Mouse (Mus musculus): ENCODE measurements around the gene Wee2. TPM values are rescaled to one million over a fixed set of nuclear protein-coding genes. Genes with fewer than 3 reads are reported as not detected.

Gene Wee2
- polyA plus RNA-seq, 3 experiments from 2014 or later, result not detected

- ATAC-seq, result peak; percentile 80
Measured at GRCm38 (mm10) chr6:40436047-40436483, 2.8 kb upstream of the Wee2 start, which contains the start of gene E330009J07Rik. TSS of gene E330009J07Rik (minus strand) at chr6:40436135.

GRCm38 (mm10) chr6:40439731-40440130 lies 843 bp downstream of the Wee2 start:
- ATAC-seq, result peak; percentile 79

GRCm38 (mm10) chr6:40441276-40441675 lies 2.4 kb downstream of the Wee2 start:
- ATAC-seq, result no peak

- ATAC-seq, result no peak
Measured at GRCm38 (mm10) chr6:40441755-40442154, 2.9 kb downstream of the Wee2 start.

- no peak for ATAC-seq
Measured at GRCm38 (mm10) chr6:40443281-40443928, 4.5 kb downstream of the Wee2 start.

GRCm38 (mm10) chr6:40448626-40449025 lies 9.7 kb downstream of the Wee2 start:
- no peak for ATAC-seq

GRCm38 (mm10) chr6:40454436-40455041 lies 15.7 kb downstream of the Wee2 start:
- ATAC-seq, result peak; percentile 68

GRCm38 (mm10) chr6:40465710-40466109 lies 26.8 kb downstream of the Wee2 start:
- peak; percentile 49 for ATAC-seq

- peak; percentile 94 for ATAC-seq
Measured at GRCm38 (mm10) chr6:40470916-40471719, 32.2 kb downstream of the Wee2 start, which contains the start of gene Ssbp1. TSS of gene Ssbp1 (plus strand) at chr6:40471352.

GRCm38 (mm10) chr6:40471720-40472010 lies 32.8 kb downstream of the Wee2 start:
- no peak for ATAC-seq

GRCm38 (mm10) chr6:40476132-40476531 lies 37.2 kb downstream of the Wee2 start:
- no peak for ATAC-seq

- peak; percentile 58 for ATAC-seq
Measured at GRCm38 (mm10) chr6:40479705-40480104, 40.8 kb downstream of the Wee2 start.

GRCm38 (mm10) chr6:40482318-40482717 lies 43.4 kb downstream of the Wee2 start:
- ATAC-seq, result no peak

- ATAC-seq, result no peak
Measured at GRCm38 (mm10) chr6:40490933-40491332, 52.0 kb downstream of the Wee2 start, which contains the start of gene Tas2r137. TSS of gene Tas2r137 (plus strand) at chr6:40491233.

- ATAC-seq, result no peak
Measured at GRCm38 (mm10) chr6:40493229-40493628, 54.3 kb downstream of the Wee2 start, which contains the start of gene Tas2r108. TSS of gene Tas2r108 (plus strand) at chr6:40493529.

Other genes starting within 250 kb of the Wee2 start
- 10 to 100 TPM; 42.6 to 70.6 (median 59.1) TPM for gene Agk, start 113.9 kb upstream of the Wee2 start, polyA plus RNA-seq (2017; shearing (Covaris generic))
- 1 to 10 TPM; 3.2 to 9.1 (median 6.1) TPM for gene E330009J07Rik, start 3.0 kb upstream of the Wee2 start, polyA plus RNA-seq (2017; shearing (Covaris generic))
- gene Ssbp1, start 32.3 kb downstream of the Wee2 start, polyA plus RNA-seq (2017; shearing (Covaris generic)), result 100 to 1,000 TPM; 108 to 133 (median 114) TPM
- gene Tas2r137, start 52.1 kb downstream of the Wee2 start, polyA plus RNA-seq (2017; shearing (Covaris generic)), result not detected
- gene Tas2r108, start 54.4 kb downstream of the Wee2 start, polyA plus RNA-seq (2017; shearing (Covaris generic)), result not detected
- not detected for gene Prss37, start 80.4 kb downstream of the Wee2 start, polyA plus RNA-seq (2017; shearing (Covaris generic))
- gene Olfr461, start 116.0 kb downstream of the Wee2 start, polyA plus RNA-seq (2017; shearing (Covaris generic)), result not detected
- not detected for gene Olfr460, start 130.4 kb downstream of the Wee2 start, polyA plus RNA-seq (2017; shearing (Covaris generic))
- gene Clec5a, start 146.7 kb downstream of the Wee2 start, polyA plus RNA-seq (2017; shearing (Covaris generic)), result not detected
- gene Tas2r138, start 174.2 kb downstream of the Wee2 start, polyA plus RNA-seq (2017; shearing (Covaris generic)), result not detected
- gene Mgam, start 189.7 kb downstream of the Wee2 start, polyA plus RNA-seq (2017; shearing (Covaris generic)), result under 1 TPM in 1 of 3 experiments, not detected in 2; 0.34 TPM